In genomic region chr10:68165709-68166694, GRCm38 (mm10) we compare ENCODE assay signal across 8 mouse cellular contexts.
A peak's percentile ranks its signal among the peaks of the same experiment; 100 is the strongest.
DNase-seq lines count a peak whose midpoint lies in the region; ATAC-seq and TF ChIP-seq lines count a peak whose summit lies in the region.

No protein-coding gene starts in this region.

- H3K36me3 ChIP-seq in forebrain, embryonic 12.5 days (replicated peaks), result no peaks in the 10 kb centered on the region
- H3K36me3 ChIP-seq in forebrain, embryonic 11.5 days (ENCODE audit: control insufficient read depth, insufficient read depth, low read length), result no peaks in the 10 kb centered on the region
- H3K36me3 ChIP-seq in hindbrain, embryonic 11.5 days (ENCODE audit: control insufficient read depth, insufficient read depth, low read length), result no peaks in the 10 kb centered on the region

- DNase-seq in forebrain, embryonic 11.5 days (ENCODE audit: low spot score), result no peak
- no peak for DNase-seq in hindbrain, embryonic 11.5 days (ENCODE audit: low spot score)
- DNase-seq in kidney, postnatal 36 days, result peak; percentile 58 to 69
- no peak for DNase-seq in c-Kit-positive CD71-positive TER-119-positive erythroid progenitor cells, embryonic 14.5 days (ENCODE audit: low spot score)
- DNase-seq in ovary, postnatal 36 days (ENCODE audit: low spot score), result no peak

- no peak for ATAC-seq in forebrain, embryonic 12.5 days (ENCODE audit: low FRiP score)
- no peak for ATAC-seq in forebrain, embryonic 11.5 days (replicated peaks; ENCODE audit: low FRiP score)
- ATAC-seq in hindbrain, embryonic 11.5 days (ENCODE audit: low FRiP score), result peak; percentile 10; the same call in 1 of the 2 replicates
- no peak for ATAC-seq in megakaryocyte progenitor cell, adult 5-6 weeks (replicated peaks; ENCODE audit: poor library complexity)

- no peak overlapping the region for H3K4me3 ChIP-seq in forebrain, embryonic 12.5 days (replicated peaks)
- no peak overlapping the region for H3K4me3 ChIP-seq in forebrain, embryonic 11.5 days (ENCODE audit: low read depth, low read length)
- no peak overlapping the region for H3K4me3 ChIP-seq in bone marrow macrophage, adult 2 months (ENCODE audit: insufficient read depth, low read length)
- no peak overlapping the region for H3K4me3 ChIP-seq in hindbrain, embryonic 11.5 days (ENCODE audit: low read depth, low read length)

- H3K27ac ChIP-seq in forebrain, embryonic 12.5 days, result 0 out of 2 replicates have a peak overlapping the region, but pooled peaks have one; percentile 46
- H3K27ac ChIP-seq in forebrain, embryonic 11.5 days (ENCODE audit: low read depth, low read length), result no peak overlapping the region
- peak overlapping the region; percentile 16 for H3K27ac ChIP-seq in bone marrow macrophage, adult 2 months (ENCODE audit: insufficient read depth, low read depth, low read length)
- 0 out of 2 replicates have a peak overlapping the region, but pooled peaks have one; percentile 4 for H3K27ac ChIP-seq in hindbrain, embryonic 11.5 days (ENCODE audit: low read depth, low read length)

- 56% methylated on average over 10 of the region's 10 CpGs for WGBS in forebrain, embryonic 12.5 days
- 59% methylated on average over 10 of the region's 10 CpGs for WGBS in forebrain, embryonic 11.5 days
- 69% methylated on average over 10 of the region's 10 CpGs for WGBS in hindbrain, embryonic 11.5 days

- no peak overlapping the region for H3K9ac ChIP-seq in forebrain, embryonic 12.5 days
- H3K9ac ChIP-seq in forebrain, embryonic 11.5 days (ENCODE audit: low read length), result no peak overlapping the region
- H3K9ac ChIP-seq in hindbrain, embryonic 11.5 days (ENCODE audit: low read depth, low read length), result no peak overlapping the region

- H3K27me3 ChIP-seq in forebrain, embryonic 12.5 days, result no peaks in the 10 kb centered on the region
- H3K27me3 ChIP-seq in forebrain, embryonic 11.5 days (ENCODE audit: control insufficient read depth, insufficient read depth, low read length), result no peaks in the 10 kb centered on the region
- no peaks in the 10 kb centered on the region for H3K27me3 ChIP-seq in hindbrain, embryonic 11.5 days (ENCODE audit: control insufficient read depth, insufficient read depth, low read length)

- no peak for TF ChIP-seq POLR2A in bone marrow macrophage, adult 2 months (IDR thresholded peaks at IDR 0.05; ENCODE audit: borderline replicate concordance, low read depth, low read length)

- no peak for TF ChIP-seq CTCF in bone marrow macrophage, adult 2 months (IDR thresholded peaks at IDR 0.05; ENCODE audit: low read depth, low read length)

- H3K4me1 ChIP-seq in forebrain, embryonic 12.5 days, result peaks cover 17% of the 10 kb centered on the region
- peaks cover 4% of the 10 kb centered on the region; the same call in 1 of the 2 replicates for H3K4me1 ChIP-seq in forebrain, embryonic 11.5 days (replicated peaks; ENCODE audit: control insufficient read depth, insufficient read depth, low read length)
- peaks cover 40% of the 10 kb centered on the region for H3K4me1 ChIP-seq in bone marrow macrophage, adult 2 months (ENCODE audit: control insufficient read depth, insufficient read depth, low read length)
- H3K4me1 ChIP-seq in hindbrain, embryonic 11.5 days (replicated peaks; ENCODE audit: control insufficient read depth, insufficient read depth, low read length), result no peaks in the 10 kb centered on the region

- no peak overlapping the region for H3K4me2 ChIP-seq in forebrain, embryonic 12.5 days
- H3K4me2 ChIP-seq in forebrain, embryonic 11.5 days (ENCODE audit: low read depth, low read length, severe bottlenecking), result no peak overlapping the region
- H3K4me2 ChIP-seq in hindbrain, embryonic 11.5 days (replicated peaks; ENCODE audit: low read depth, low read length), result no peak overlapping the region

- no peaks in the 10 kb centered on the region for H3K9me3 ChIP-seq in forebrain, embryonic 12.5 days
- H3K9me3 ChIP-seq in forebrain, embryonic 11.5 days (ENCODE audit: control insufficient read depth, low read length), result no peaks in the 10 kb centered on the region
- H3K9me3 ChIP-seq in hindbrain, embryonic 11.5 days (ENCODE audit: control insufficient read depth, low read length), result no peaks in the 10 kb centered on the region

Comparison
In these comparisons a context has a peak if more than half of its experiments do, and no peak if none do; other contexts are left out.
1. DNase-seq: peak in kidney, postnatal 36 days (2 of 2); none in forebrain, embryonic 11.5 days (single experiment), hindbrain, embryonic 11.5 days (single experiment), c-Kit-positive CD71-positive TER-119-positive erythroid progenitor cells, embryonic 14.5 days (single experiment) and ovary, postnatal 36 days (single experiment).